Mouse (Mus musculus): Measurements from ENCODE around the gene Pcsk2. TPM values are rescaled to one million over a fixed set of nuclear protein-coding genes. Genes with fewer than 3 reads are reported as not detected.

Gene Pcsk2
- polyA plus RNA-seq, 1 experiment from 2014 or later: 1.5 TPM

DNA sequence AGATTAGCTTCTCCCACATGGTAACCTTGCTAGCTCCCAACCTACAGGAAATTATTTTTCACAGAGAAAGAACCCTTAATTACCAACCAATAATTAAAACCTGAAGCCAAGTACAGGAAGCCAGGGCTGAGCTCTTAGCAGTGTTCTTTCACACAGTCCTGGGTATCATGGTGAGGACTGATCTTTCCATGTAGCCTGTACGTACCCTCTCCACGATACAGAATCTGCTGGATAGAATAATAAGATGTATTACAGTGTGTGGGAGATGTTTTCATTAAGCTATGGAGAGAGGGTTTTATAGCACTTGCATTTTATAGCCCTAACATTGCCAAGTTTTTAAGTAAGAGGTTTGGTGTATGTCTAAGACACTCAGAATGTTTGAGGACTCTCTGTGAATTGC is 164.0 kb downstream of the Pcsk2 start:
- Histone ChIP-seq H3K9ac (no peak overlapping the region), H3K4me1 (replicated peaks) (no peaks in the 10 kb centered on the region), H3K36me3 (no peaks in the 10 kb centered on the region), H3K4me2 (replicated peaks) (no peak overlapping the region), H3K27ac (no peak overlapping the region), H3K27me3 (replicated peaks) (no peaks in the 10 kb centered on the region), H3K9me3 (no peaks in the 10 kb centered on the region), H3K4me3 (replicated peaks) (no peak overlapping the region)
- WGBS: 69% methylated on average over 2 of the region's 2 CpGs
- ATAC-seq: no peak

GRCm38 (mm10) chr2:143711886-143712285 is 165.9 kb downstream of the Pcsk2 start:
- H3K4me3 ChIP-seq (replicated peaks): no peak overlapping the region
- H3K4me2 ChIP-seq (replicated peaks): no peak overlapping the region
- H3K9ac ChIP-seq: no peak overlapping the region
- ATAC-seq: no peak
- no peaks in the 10 kb centered on the region for H3K4me1 ChIP-seq (replicated peaks)
- H3K27ac ChIP-seq: no peak overlapping the region
- H3K36me3 ChIP-seq: no peaks in the 10 kb centered on the region
- no peaks in the 10 kb centered on the region for H3K27me3 ChIP-seq (replicated peaks)
- no peaks in the 10 kb centered on the region for H3K9me3 ChIP-seq
- 77% methylated on average over 4 of the region's 4 CpGs for WGBS

DNA sequence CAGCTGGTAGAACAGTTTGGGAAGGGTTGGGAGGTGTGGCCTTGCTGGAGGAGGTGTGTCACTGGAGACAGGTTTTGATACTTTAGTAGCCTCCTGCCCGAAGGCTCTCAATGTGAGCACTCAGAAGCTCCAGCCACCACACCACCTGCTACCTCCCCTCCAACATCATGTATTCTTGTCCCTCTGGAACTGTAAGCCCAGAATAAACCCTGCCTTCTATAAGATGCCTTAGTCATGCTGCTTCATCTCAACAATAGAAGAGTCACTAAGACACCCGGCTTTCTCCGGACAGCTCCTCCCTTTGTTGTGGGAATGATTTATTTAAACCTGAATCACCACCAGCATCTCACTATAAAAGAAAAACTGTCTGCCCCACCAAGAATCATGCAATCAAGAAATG is 166.9 kb downstream of the Pcsk2 start:
- ATAC-seq: no peak
- no peaks in the 10 kb centered on the region for H3K36me3 ChIP-seq
- no peak overlapping the region for H3K4me3 ChIP-seq (replicated peaks)
- H3K9ac ChIP-seq: no peak overlapping the region
- 77% methylated on average over 3 of the region's 3 CpGs for WGBS
- no peaks in the 10 kb centered on the region for H3K27me3 ChIP-seq (replicated peaks)
- H3K27ac ChIP-seq: no peak overlapping the region
- no peaks in the 10 kb centered on the region for H3K4me1 ChIP-seq (replicated peaks)
- H3K9me3 ChIP-seq: no peaks in the 10 kb centered on the region
- no peak overlapping the region for H3K4me2 ChIP-seq (replicated peaks)

- no peak overlapping the region for H3K9ac ChIP-seq
- 83% methylated on average over 4 of the region's 4 CpGs for WGBS
Observed at GRCm38 (mm10) chr2:143713902-143714301, 167.9 kb downstream of the Pcsk2 start.

DNA sequence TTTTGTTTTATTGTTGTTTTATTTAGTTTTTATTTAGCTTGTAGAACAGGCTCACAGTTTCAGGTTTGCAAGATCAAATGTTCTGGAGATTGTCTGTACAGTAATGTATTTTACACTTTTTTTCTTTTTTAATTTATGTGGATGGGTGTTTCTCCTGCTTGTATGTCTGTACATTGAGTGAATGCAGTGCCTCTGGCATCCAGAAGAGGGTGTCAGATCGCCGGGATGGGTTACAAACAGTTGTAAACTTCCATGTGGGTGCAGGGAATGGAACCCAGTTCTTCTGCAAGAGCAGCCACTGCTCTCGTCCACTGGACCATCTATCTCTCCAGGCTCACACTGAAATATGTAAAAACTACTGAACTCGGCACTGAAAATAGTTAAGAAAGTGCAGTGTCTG is 169.2 kb downstream of the Pcsk2 start:
- Histone ChIP-seq H3K4me3 (replicated peaks) (no peak overlapping the region), H3K9ac (no peak overlapping the region), H3K9me3 (no peaks in the 10 kb centered on the region), H3K4me1 (replicated peaks) (no peaks in the 10 kb centered on the region), H3K4me2 (replicated peaks) (no peak overlapping the region), H3K36me3 (no peaks in the 10 kb centered on the region), H3K27me3 (replicated peaks) (no peaks in the 10 kb centered on the region), H3K27ac (no peak overlapping the region)
- no peak for ATAC-seq
- WGBS: 64% methylated on average over 4 of the region's 4 CpGs

More at GRCm38 (mm10) chr2:143713902-143714301, 167.9 kb downstream of the Pcsk2 start:
- H3K4me2 ChIP-seq (replicated peaks): no peak overlapping the region
- no peak overlapping the region for H3K4me3 ChIP-seq (replicated peaks)
- no peak for ATAC-seq
- H3K27ac ChIP-seq: no peak overlapping the region
- no peaks in the 10 kb centered on the region for H3K4me1 ChIP-seq (replicated peaks)
- no peaks in the 10 kb centered on the region for H3K27me3 ChIP-seq (replicated peaks)
- H3K36me3 ChIP-seq: no peaks in the 10 kb centered on the region
- H3K9me3 ChIP-seq: no peaks in the 10 kb centered on the region

DNA sequence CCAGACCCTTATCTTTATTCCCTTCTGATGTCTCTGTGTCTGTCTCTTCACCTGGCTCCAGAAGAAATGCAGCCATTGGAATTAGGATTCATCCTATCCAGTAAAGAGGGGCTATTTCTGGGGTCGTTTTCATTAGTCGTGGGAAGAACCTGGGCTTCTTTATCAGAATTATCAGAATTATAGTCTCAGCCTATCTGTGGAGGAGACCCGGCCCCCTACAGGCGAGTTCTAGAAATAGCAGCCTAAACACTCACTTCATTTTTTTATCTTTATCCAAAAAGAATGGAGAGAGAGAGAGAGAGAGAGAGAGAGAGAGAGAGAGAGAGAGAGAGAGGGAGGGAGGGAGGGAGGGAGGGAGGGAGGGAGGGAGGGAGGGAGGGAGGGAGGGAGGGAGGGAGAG is 177.3 kb downstream of the Pcsk2 start:
- H3K4me3 ChIP-seq (replicated peaks): no peak overlapping the region
- no peaks in the 10 kb centered on the region for H3K9me3 ChIP-seq
- no peaks in the 10 kb centered on the region for H3K36me3 ChIP-seq
- no peak overlapping the region for H3K4me2 ChIP-seq (replicated peaks)
- no peak for ATAC-seq
- no peaks in the 10 kb centered on the region for H3K4me1 ChIP-seq (replicated peaks)
- no peak overlapping the region for H3K9ac ChIP-seq
- no peak overlapping the region for H3K27ac ChIP-seq
- no peaks in the 10 kb centered on the region for H3K27me3 ChIP-seq (replicated peaks)
- WGBS: 18% methylated on average over 4 of the region's 4 CpGs

- Histone ChIP-seq H3K27me3 (replicated peaks) (no peaks in the 10 kb centered on the region), H3K4me1 (replicated peaks) (no peaks in the 10 kb centered on the region), H3K9ac (no peak overlapping the region), H3K4me2 (replicated peaks) (no peak overlapping the region), H3K27ac (no peak overlapping the region), H3K4me3 (replicated peaks) (no peak overlapping the region), H3K36me3 (no peaks in the 10 kb centered on the region), H3K9me3 (no peaks in the 10 kb centered on the region)
- ATAC-seq: no peak
- 80% methylated on average over 4 of the region's 4 CpGs for WGBS
Observed at GRCm38 (mm10) chr2:143724101-143724500, 178.1 kb downstream of the Pcsk2 start.

GRCm38 (mm10) chr2:143724720-143725119 is 178.8 kb downstream of the Pcsk2 start:
- ATAC-seq: no peak
- no peak overlapping the region for H3K4me3 ChIP-seq (replicated peaks)
- 72% methylated on average over 8 of the region's 8 CpGs for WGBS
- no peak overlapping the region for H3K9ac ChIP-seq
- no peaks in the 10 kb centered on the region for H3K9me3 ChIP-seq
- no peaks in the 10 kb centered on the region for H3K36me3 ChIP-seq
- no peaks in the 10 kb centered on the region for H3K27me3 ChIP-seq (replicated peaks)
- H3K27ac ChIP-seq: no peak overlapping the region
- no peak overlapping the region for H3K4me2 ChIP-seq (replicated peaks)
- no peaks in the 10 kb centered on the region for H3K4me1 ChIP-seq (replicated peaks)

DNA sequence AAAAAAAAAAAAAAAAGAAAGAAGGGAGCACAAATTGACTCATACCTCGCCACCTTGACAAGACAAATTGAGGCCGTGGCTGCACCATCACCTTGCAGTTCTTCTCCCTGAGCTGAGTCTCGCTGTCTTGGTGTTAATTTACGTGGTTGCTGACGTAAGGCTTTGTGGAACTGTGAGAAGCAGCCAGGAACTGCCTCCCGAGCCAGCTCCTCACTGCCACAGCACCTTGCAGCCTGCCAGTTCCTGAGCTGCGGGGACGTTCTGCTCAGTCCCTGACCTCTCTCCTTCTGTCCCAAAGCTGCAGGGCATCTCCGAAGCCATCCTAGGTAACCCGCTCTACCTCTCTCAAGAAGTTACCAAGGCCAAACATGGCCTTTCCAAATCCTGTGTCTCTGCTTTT is 186.5 kb downstream of the Pcsk2 start:
- Histone ChIP-seq H3K4me1 (replicated peaks) (no peaks in the 10 kb centered on the region), H3K27me3 (replicated peaks) (no peaks in the 10 kb centered on the region), H3K9me3 (no peaks in the 10 kb centered on the region), H3K4me3 (replicated peaks) (no peak overlapping the region), H3K9ac (no peak overlapping the region), H3K4me2 (replicated peaks) (no peak overlapping the region), H3K27ac (no peak overlapping the region), H3K36me3 (no peaks in the 10 kb centered on the region)
- ATAC-seq: no peak
- 79% methylated on average over 10 of the region's 10 CpGs for WGBS

- Histone ChIP-seq H3K27me3 (replicated peaks) (no peaks in the 10 kb centered on the region), H3K4me3 (replicated peaks) (no peak overlapping the region), H3K9ac (no peak overlapping the region), H3K4me2 (replicated peaks) (no peak overlapping the region), H3K9me3 (no peaks in the 10 kb centered on the region), H3K4me1 (replicated peaks) (no peaks in the 10 kb centered on the region), H3K27ac (no peak overlapping the region), H3K36me3 (no peaks in the 10 kb centered on the region)
- 82% methylated on average over 3 of the region's 3 CpGs for WGBS
- no peak for ATAC-seq
Observed at GRCm38 (mm10) chr2:143735442-143735841, 189.5 kb downstream of the Pcsk2 start.

DNA sequence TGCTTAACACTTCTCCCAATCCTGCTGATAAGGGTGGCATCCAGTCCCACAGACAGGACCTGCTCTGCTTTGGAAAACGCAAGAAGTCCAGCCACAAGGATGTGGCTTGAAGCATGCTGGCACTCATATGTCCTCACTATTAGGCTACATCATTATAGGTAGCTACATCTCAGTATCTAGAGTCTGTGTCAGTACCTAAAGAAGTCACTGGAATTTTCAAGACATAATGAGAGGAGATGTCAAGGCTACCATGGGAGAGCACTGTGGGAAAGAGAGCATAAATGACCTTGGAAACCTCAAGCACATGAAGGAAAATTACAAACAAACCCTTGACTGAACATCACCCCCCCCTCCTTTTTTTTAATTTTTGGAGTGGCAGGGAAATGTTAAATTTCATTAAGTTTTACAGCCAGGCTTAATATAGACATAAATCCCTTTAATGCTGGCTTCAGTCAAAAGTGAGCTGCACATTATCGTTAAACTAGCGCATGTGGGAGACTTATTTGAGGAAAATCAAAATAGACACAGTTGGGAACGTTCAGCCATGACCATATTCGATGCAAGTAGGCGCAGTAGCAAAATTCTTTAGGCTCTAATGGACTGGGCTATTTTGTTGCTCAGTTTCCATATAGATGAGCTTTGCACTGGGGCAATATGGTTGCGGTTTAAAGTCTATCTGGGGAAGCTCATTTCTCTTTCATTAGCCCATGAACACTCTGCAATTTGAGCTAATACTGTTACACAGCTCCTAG is 193.7 kb downstream of the Pcsk2 start:
- no peaks in the 10 kb centered on the region for H3K36me3 ChIP-seq
- no peaks in the 10 kb centered on the region for H3K4me1 ChIP-seq (replicated peaks)
- ATAC-seq: no peak
- H3K9me3 ChIP-seq: no peaks in the 10 kb centered on the region
- H3K4me2 ChIP-seq (replicated peaks): no peak overlapping the region
- WGBS: 81% methylated on average over 7 of the region's 7 CpGs
- H3K27me3 ChIP-seq (replicated peaks): no peaks in the 10 kb centered on the region
- no peak overlapping the region for H3K4me3 ChIP-seq (replicated peaks)
- H3K27ac ChIP-seq: no peak overlapping the region
- no peak overlapping the region for H3K9ac ChIP-seq

DNA sequence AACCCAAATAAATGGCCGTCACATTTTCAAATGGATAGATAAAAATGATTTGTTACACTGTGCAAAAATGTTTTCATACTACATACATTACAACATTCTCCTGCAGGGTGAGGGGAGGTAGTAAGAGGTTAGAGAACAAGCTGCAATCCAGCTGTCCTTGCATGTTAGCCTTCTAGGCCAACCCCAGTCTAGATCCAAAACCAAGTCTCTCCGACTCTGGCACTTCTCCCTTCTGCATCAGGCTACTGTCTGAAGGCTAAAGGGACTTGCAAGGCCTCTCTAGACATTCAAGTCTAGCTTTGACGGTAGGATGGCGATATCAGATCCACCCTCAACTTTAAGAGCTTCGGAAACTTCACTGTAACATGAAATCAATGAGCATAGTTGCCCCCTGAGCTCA is 196.5 kb downstream of the Pcsk2 start:
- H3K27me3 ChIP-seq (replicated peaks): no peaks in the 10 kb centered on the region
- no peak overlapping the region for H3K27ac ChIP-seq
- ATAC-seq: no peak
- no peak overlapping the region for H3K9ac ChIP-seq
- no peaks in the 10 kb centered on the region for H3K4me1 ChIP-seq (replicated peaks)
- no peak overlapping the region for H3K4me3 ChIP-seq (replicated peaks)
- WGBS: 84% methylated on average over 5 of the region's 5 CpGs
- no peak overlapping the region for H3K4me2 ChIP-seq (replicated peaks)
- no peaks in the 10 kb centered on the region for H3K9me3 ChIP-seq
- H3K36me3 ChIP-seq: no peaks in the 10 kb centered on the region

DNA sequence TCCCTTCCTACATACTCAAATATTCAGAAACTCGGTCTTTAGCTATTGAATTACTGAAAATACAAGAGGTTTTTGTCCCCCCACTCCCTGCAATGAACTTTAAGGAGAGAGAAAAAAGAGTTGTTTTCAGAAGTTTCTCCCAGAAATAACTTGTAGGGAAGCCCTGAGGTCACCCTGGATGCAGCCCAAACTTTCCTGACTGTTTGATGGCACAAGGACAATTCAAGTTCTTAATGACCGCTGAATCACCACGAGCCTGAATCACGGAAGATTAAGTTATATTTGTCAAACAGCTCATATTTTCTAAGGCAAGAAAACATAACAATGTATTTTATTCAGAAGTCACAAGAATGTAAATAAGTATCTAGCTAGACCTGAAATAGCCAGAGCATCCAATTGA is 197.1 kb downstream of the Pcsk2 start:
- Histone ChIP-seq H3K4me1 (replicated peaks) (no peaks in the 10 kb centered on the region), H3K9me3 (no peaks in the 10 kb centered on the region), H3K4me2 (replicated peaks) (no peak overlapping the region), H3K27ac (no peak overlapping the region), H3K4me3 (replicated peaks) (no peak overlapping the region), H3K27me3 (replicated peaks) (no peaks in the 10 kb centered on the region), H3K36me3 (no peaks in the 10 kb centered on the region), H3K9ac (no peak overlapping the region)
- ATAC-seq: no peak
- WGBS: 77% methylated on average over 4 of the region's 4 CpGs
